Mouse (Mus musculus): ENCODE measurements at regions not wholly inside any gene's neighbourhood (a gene's known extent, or its start where the extent isn't known, plus 50 kb on each side); places are given as distances from the start of the nearest gene placed in this dataset.
"Not testable (repeated sequence)": the region's sequence is repeated elsewhere in the genome, so short reads cannot be mapped to it uniquely, and the experiment has no call there.

DNA sequence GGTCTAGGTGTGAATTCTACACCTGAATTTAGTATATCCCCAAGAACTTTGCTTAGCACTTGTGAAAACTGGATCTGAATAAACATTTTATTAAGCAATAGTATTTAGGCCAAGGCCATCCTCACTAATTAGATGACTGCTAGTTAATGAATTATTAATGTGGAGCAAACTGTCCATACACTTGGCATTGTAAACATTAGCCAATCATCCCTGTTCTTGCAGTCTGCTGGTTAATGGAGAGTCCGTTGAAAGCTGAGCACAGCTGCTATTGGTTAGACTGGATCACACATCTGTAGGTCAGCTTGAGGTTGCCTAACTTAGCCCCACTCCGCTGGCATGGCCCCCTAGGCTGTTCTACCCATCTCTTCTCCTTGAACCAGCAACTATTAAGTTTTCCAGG is 826.2 kb upstream of the 4930452B06Rik start:
- DNase-seq: no peak

DNA sequence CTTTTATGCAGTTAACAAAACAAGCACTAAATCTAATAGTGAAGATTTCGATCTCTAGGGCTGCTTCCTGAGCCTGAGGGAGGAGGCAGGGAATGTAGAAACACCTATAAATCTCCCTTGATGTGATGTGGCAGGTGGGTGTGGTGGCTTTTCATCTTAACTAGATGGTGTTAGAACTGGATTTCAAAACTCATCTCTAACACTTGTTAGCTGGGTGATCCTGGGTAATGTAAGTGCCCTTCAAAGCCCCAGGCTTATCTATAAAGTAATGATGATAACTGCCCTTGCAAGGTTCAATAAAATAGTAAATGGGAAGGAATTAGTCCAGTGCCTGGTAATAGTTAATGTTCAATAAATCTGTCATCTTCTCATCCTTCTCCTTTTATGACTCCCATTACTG is 822.5 kb upstream of the 4930452B06Rik start:
- DNase-seq: no peak

DNA sequence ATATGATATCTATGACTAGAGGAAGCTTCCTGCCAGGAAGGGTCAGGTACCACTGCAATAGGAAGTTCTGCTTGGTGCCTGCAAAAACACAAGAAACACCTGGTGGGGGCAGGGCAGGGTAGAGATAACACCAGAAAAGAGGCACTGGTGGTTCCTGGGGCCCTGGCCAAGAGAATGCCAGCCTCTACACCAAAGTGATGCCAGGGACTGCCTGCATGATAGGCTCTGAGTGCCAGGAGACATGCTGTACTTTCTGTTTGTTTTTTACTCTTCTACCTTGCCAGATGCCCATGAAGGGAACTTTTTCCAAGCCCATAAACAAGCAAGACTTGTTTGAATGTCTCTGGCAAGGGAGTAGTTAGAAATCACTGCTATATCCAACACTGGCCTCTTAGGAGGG is 812.9 kb upstream of the 4930452B06Rik start:
- no peak for DNase-seq

DNA sequence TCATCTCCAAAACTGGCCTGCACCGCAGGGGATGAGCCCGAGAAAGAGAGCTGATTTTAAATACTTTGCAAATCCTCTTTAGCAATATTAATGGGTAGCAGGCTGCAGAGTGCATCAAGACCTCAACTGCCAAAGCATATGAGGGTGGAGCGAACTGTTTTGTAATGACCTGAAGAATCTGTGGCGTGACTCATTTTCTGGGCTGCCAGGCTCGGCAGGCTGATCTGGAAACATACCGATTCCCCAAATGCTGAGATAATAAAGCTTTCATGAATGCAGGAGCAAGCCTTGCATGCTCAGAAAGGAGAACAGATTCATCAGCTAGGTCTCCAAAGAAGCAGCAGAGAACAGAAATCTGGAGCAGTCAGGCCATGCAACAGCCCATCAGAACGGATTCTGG is 809.1 kb upstream of the 4930452B06Rik start:
- DNase-seq: peak; percentile 15 to 20

DNA sequence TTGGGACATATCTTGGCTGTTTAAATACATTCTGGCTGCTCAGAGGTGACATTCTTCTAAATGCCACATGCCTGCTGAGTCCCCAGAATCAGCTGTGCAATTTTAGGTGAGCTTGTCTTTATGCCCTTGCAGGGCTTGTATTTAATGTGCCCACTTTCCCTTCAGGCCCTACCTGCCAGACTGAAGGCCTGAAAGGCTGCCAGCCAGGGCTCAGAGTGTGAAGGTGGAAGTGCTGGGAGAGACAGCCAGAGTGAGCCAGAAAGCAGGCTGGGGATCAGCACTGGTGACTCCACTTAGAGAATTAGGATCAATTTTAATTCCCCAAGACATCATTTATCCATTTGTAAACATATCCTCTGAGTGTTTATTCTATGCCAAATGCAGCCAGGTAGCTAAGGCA is 803.6 kb upstream of the 4930452B06Rik start:
- DNase-seq: peak; percentile 20 to 45

DNA sequence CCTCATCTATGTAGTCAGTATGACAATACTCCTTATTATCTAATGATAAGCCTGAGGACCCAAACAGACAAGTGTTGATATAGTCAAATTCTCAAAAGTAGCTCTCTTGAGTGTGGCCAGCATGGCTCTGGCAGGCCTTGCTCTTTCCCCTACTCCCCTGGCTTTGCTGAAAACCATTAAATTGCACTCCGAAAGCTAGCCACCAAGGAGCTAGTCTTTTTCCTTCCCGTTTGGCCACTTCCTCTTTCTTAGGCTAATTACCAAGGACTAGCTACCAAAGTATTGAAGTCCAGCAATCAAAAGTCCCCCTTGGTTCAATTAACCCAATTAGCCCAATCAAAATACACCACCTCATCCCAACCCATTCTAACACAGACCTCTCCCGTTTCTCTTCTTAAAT is 802.6 kb upstream of the 4930452B06Rik start:
- DNase-seq: no peak

DNA sequence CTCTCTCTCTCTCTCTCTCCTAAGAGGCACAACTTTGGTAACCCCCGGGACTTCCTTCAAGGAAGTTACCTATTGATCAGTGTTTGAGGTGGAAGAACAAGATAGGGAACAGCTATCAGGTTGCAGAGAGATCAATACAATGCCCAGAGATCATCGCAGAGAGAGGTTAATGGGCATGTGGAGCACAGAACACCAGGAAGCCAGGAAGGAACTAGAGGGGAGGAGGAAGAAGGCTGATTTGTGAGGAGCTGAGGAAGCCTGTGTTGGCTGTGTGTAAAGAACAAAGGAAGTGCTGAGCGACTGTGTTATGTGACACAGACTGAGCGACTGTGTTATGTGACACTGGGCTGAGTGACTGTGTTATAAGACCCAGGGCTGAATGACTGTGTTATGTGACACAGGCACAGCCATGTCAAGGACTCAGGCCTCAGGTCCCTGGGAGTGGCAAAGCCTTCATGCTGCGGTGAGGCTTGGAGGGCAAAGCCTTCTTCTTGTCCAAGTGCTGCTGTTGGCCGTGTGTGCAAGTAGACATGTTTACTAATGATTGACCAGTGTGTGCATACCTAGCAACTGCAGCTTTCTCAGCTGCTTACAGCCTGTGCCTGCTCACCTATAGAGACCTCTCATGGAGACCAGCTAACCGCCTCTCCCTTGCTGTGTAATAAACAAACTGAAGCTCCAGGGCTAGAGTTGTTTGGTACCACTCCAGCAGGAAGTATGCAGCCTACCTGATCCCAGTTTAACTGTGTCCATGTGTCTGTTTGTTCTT is 801.8 kb upstream of the 4930452B06Rik start:
- no peak for DNase-seq

DNA sequence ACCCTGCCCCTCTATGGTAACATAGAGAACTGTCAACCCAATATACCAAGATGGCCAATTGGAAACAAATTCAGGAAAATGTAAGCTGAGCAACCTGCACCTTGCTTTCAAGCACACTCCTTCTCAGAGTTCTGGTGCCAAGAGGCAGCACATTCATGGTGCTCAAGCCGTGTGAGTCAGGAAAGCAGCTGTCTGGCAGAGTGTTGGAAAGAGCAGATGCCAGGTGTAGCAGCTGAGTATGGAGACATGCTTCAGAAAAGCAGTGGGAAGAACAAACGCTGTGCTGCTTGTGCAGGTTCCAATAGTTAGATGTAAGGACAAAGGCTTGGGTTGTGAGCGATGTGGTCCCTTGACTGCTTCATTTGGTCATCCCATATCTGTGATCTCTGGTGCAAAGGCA is 794.0 kb upstream of the 4930452B06Rik start:
- no peak for DNase-seq

DNA sequence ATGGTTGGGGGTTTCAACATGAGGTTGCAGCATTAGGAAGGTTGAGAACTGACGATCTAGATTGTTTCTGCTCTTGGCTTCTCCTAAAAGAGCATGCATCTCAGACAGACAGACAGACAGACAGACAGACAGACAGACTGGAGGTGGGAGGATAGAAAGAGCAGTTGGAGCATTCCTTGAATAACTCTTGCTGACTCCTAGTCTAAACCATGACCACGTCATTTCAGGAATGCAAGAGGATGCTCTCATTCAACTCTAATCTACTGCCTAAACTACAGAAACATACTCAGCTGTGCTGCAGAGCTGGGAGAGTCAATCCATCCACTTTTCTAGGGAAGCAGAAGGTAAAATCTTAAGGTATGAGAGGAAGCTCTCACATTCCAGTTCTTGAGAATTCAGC is 792.8 kb upstream of the 4930452B06Rik start:
- DNase-seq: no peak

DNA sequence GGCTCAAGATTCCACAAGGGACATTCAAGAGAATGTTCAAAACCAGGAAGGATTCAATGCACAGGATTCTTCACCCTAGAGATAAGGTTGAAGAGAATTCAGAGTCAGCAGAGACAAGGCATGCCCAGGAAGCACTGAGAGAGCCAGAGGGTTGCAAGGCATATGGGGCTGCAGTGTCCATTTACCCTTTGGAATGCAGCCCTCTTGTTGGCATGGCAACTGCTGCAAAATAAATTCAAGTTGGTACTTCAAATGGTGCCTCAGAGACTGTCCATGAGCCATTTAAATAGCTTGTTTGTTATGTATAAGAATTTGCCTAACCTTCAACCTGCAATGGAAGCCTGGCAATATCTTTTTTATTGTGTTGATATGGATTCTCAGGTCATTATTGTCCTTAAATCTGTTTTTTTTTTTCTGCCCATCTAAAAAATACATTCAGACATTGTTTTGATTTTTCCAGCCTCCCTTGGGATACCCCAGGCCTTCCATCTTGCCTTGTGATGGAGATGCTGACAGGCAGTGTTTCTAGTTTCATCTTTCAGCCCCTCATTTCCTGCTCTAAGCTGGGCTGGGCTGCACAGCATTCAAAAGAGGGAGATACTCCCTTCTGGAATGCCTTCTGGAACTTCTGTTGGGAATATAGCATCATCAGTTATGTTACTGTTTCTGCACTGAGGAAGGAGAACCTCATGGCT is 791.9 kb upstream of the 4930452B06Rik start:
- no peak for DNase-seq

DNA sequence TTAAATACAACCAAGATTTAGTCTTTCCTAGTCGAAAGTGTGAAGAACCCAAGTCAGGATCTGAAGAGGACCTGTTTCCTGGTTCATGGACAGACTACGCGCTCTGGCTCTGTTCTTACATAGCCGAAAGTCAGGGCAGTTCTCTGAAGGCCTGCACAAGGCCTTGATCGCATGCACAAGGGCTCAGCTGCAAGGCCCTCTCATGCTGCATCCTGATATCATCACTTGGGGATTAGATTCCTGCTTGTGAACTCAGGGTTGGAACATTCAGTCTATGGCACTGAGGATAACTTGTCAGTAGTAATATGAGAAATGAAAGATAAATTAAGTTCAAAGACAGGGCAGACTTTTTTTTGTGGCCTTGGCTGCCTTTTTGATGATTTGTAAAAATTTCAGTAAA is 789.9 kb upstream of the 4930452B06Rik start:
- DNase-seq: no peak

DNA sequence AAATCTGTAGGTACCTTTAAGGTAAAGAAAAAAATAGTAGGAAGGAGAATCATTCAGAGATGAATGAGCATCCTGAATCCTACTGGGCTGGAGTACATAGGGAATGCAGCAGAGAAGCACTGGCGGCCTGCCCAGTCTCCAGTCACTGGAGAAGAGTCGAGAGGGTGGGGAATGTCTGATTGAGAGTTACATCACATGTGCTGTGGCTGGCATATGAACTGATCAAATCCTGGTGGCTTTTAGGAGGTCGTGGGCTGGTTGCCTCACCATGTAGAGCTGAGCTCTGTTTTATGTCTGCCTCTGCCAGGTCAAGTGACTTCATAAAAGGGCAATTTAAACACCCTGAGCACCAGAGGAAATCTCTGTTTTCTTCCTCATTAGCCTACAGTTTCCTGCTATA is 783.9 kb upstream of the 4930452B06Rik start:
- DNase-seq: peak; percentile 39 to 72

DNA sequence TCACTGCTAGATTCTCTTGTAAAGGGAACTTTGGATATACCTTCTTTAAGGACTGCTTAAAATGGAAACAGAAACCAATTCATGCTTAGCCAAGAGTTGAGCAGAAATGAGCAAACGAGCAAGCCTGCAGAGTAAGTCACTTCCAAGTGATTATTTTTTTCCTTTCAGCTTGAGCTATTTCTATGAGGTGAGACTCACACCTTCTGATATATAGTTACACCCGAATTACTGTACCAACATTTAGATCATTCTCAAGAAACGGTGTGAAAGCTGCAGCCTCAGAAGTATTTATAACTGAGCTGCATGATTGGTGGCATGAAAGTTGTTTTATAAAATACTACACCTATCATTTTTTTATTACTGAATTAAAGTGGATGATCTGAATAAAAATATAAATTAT is 771.9 kb upstream of the 4930452B06Rik start:
- no peak for DNase-seq

DNA sequence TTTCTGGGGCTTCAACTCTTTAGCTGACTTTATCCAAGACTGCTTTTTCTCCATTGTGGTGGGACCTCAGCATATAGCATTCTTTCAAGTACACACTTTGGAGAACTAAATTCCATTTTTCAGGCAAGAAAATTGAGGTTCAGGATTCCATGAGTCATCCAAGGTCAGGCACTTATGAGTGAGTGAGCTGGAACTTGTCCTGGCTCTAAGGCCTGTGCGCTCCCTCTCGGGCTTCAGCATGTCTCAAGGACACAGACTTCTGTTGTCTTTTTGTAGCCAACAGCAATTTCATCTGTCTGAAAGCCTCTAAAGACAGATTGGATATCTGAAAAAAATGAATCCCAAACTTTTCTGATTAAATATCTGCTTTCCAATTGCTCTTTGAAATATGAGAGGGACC is 769.1 kb upstream of the 4930452B06Rik start:
- no peak for DNase-seq

DNA sequence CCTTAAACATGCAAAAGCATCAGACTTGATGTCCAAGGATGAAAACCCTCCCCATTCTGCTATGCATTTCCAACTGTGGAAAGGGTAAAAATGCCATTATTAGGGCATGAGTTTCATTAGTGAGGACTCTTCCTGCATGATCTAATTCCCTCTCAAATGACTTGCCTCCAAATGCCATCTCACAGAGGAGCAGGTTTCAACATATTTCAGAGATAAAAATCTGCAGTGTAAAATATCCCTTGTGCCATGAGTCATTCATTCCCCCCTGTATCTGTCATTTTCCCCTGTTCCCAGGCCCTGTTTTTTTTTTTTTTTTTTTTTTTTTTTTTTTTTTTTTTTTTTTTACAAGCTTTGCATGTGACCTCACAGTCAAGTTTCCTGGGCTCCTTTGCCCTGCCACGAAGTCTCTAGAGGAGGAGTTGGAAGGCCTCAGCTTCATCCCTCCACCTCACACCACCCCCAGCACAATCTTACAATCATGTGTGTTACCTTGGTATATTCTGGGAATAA is 767.1 kb upstream of the 4930452B06Rik start:
- no peak for DNase-seq

DNA sequence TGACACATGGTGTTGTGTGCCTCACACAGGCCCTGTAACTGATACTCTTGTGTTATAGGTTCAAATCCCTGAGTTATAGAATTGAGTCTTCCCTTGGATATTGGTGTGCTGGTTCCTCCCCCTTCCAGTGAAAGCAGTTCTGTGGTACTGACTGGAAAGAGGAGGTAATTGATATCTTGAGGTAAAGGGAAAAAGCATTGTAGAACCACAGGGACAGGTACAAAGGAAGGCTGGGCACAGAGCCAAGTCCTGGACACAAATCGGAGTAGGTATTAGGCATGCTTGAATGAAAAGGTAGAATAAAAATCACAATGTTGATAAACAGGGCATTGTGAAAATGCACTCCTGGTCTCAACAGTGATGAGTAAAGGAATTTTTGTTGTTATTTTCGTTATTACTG is 765.8 kb upstream of the 4930452B06Rik start:
- peak in 1 of 2 experiments; percentile 38 for DNase-seq

DNA sequence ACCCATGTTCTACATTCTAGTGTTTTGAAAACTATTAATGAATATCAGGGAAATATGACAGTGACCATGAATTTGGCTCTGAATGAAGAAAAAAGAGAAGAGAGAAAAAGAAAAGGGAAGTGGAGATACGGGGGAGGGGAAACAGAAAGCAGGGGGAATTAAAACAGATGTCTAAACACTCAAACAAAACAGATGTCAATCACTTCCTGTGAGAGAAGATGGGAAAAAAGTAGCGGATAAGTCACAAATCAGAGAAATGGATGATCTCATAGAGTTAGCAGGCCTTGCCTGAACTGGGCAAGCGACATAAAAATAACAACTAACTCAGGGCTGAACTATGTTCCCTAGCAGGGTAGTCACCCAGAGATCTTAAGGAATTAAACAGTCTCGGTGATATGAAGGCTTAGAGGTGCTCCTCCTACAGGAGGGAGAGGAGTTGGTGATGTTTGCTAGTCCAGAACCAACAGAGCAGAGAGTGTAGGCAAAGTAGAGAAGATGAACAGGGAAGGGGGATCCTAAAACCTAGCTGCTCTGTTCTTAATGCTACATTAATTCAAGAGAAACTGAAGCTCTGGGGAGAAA is 745.9 kb upstream of the 4930452B06Rik start:
- DNase-seq: no peak

DNA sequence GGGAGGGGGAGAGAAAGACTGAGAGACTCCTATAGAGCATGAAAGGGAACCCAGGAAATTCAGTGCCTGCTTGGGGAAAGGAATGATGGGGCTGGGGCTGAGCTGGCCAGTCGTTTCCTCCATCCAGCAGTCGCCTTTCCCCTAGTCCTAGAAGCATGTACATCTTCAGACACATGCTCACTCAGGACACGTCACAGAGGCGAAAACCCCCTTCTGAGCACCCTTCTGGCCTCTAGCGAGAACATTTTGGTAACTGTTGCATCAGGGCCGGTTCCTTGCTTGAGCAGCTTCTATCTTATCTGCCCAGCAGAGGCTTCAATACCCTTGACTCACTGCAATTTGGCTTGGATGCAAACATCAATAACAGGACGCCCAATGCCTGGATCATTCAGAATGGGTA is 737.6 kb upstream of the 4930452B06Rik start:
- no peak for DNase-seq

DNA sequence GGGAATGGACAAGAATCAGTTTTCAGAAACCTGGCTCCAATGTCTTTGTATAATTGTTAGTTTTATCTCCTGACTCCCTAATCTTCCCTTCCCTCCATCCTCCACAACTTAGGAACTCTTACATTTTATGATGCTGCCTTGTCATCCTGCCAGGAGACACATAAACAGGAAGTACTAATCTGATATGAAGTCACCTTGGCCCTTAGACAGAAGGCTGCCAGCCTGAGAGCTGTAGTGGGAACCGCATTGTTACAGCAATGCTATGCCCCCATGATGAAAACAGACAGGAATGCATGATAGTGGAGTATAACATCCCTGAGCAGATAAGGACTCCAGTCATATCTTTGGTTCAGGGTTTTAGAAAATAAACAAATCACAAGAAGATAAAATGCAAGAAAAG is 734.8 kb upstream of the 4930452B06Rik start:
- no peak for DNase-seq

DNA sequence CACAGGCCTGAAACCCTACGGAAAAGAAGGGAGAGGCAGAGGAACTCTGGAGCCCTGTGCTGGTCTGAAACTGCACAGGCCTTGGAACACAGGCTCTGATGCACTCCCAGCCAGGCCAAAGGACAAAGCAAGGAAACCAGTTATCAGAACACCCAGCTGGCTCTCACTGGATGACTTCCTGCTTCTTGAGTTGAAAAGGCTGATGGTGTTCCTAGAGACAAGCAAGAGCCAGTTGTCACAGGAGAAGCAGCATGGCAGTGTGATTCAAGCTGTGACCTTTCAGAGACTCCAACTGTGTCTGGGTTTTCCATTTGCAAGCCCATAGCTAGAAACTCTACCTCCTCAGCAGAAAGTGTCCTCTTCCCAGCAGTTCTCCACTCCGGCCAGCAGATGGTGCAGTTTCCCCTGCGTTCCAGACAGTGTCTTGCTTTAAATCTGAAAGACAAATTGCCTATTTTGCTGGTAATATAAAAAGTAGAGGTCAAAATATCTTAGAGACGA is 727.3 kb upstream of the 4930452B06Rik start:
- DNase-seq: peak; percentile 68 to 78

DNA sequence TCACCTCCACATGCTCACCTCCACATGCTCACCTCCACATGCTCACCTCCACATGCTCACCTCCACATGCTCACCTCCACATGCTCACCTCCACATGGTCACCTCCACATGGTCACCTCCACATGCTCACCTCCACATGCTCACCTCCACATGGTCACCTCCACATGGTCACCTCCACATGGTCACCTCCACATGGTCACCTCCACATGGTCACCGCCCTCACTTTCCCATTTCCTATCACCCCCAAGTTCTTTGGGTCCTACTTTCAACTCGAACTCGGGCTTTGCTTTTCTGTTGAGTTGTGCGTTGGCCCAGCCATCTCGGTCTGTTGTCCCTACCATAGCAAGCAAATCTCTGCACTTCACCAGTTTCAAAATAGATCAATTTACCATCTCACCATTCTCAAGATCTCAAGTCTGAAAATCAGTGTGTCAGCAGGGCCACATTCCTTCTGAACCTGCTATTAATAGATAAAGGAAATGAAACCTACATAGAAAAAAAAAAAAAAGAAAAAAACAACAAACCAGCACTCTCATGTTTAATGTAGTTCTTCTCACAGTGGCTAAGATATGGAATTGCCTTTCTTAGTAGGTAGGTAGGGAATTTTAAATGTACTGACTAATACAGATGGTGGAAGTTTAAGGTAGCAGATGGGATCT is 724.0 kb upstream of the 4930452B06Rik start:
- not testable (repeated sequence) for DNase-seq

DNA sequence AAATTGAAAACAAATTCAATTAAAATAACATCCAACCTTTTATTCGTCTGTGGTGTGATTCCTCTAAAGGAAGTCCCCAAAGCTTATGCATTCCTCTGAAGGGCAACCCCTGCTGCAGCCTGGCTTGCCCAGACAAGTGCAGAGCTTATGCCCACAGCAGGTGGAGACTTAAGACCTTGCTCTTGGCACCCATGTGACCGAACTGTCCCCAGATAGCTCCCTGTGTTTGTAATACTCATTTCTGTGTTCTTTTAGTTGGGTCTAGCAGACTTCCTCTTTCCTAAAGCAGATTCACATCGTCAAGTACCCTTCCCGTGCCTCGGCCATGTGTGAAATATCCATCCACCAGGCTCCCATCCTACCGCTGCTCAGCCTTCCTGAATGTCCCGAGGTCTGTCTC is 723.1 kb upstream of the 4930452B06Rik start:
- no peak for DNase-seq

All from cerebellum, postnatal 25 days (tissue).